Mouse (Mus musculus): ENCODE measurements at regions not wholly inside any gene's neighbourhood (a gene's known extent, or its start where the extent isn't known, plus 50 kb on each side); places are given as distances from the start of the nearest gene placed in this dataset.

GRCm38 (mm10) chr3:137790340-137790739, 73.9 kb upstream of the H2afz start:
- no peak for DNase-seq (ENCODE audit: low read depth in 3 of 3, low spot score in 3 of 3)
- no peak for ATAC-seq (ENCODE audit: insufficient read depth)
- no peak overlapping the region for H3K4me3 ChIP-seq (ENCODE audit: insufficient read depth in 1 of 2, low read depth in 2 of 2, low read length in 2 of 2)
- TF ChIP-seq EP300 (IDR thresholded peaks at IDR 0.05; ENCODE audit: low read depth), result no peak
- no peak for TF ChIP-seq CTCF (IDR thresholded peaks at IDR 0.05; ENCODE audit: low read depth)
- H3K4me2 ChIP-seq (ENCODE audit: low read depth), result no peak overlapping the region
- no peak overlapping the region for H3K27ac ChIP-seq
- no peaks in the 10 kb centered on the region for H3K4me1 ChIP-seq (replicated peaks; ENCODE audit: control insufficient read depth in 2 of 2, insufficient read depth in 2 of 2, low read length in 1 of 2)
- H3K36me3 ChIP-seq (replicated peaks; ENCODE audit: control insufficient read depth, insufficient read depth, low read depth), result no peaks in the 10 kb centered on the region
- H3K27me3 ChIP-seq (ENCODE audit: control insufficient read depth, insufficient read depth, low read length), result no peaks in the 10 kb centered on the region
- whole genome bisulfite sequencing (ENCODE audit: insufficient replicate concordance), result 75% methylated on average over 7 of the region's 7 CpGs
- H3K9me3 ChIP-seq (ENCODE audit: control insufficient read depth, low read length), result no peaks in the 10 kb centered on the region
- H3K9ac ChIP-seq (replicated peaks), result no peak overlapping the region

GRCm38 (mm10) chr3:137795754-137796315, 68.5 kb upstream of the H2afz start:
- no peaks in the 10 kb centered on the region for H3K27me3 ChIP-seq (ENCODE audit: control insufficient read depth, insufficient read depth, low read length)
- WGBS (ENCODE audit: insufficient replicate concordance), result 65% methylated on average over 7 of the region's 7 CpGs
- H3K9me3 ChIP-seq (ENCODE audit: control insufficient read depth, low read length), result no peaks in the 10 kb centered on the region
- ATAC-seq (ENCODE audit: insufficient read depth), result no peak
- no peak overlapping the region for H3K27ac ChIP-seq
- no peak overlapping the region for H3K4me2 ChIP-seq (ENCODE audit: low read depth)
- H3K4me1 ChIP-seq (replicated peaks; ENCODE audit: control insufficient read depth in 2 of 2, insufficient read depth in 2 of 2, low read length in 1 of 2), result no peaks in the 10 kb centered on the region
- no peaks in the 10 kb centered on the region for H3K36me3 ChIP-seq (replicated peaks; ENCODE audit: control insufficient read depth, insufficient read depth, low read depth)
- no peak for TF ChIP-seq CTCF (IDR thresholded peaks at IDR 0.05; ENCODE audit: low read depth)
- TF ChIP-seq EP300 (IDR thresholded peaks at IDR 0.05; ENCODE audit: low read depth), result no peak
- no peak for DNase-seq (ENCODE audit: low read depth in 3 of 3, low spot score in 3 of 3)
- no peak overlapping the region for H3K4me3 ChIP-seq (ENCODE audit: insufficient read depth in 1 of 2, low read depth in 2 of 2, low read length in 2 of 2)
- no peak overlapping the region for H3K9ac ChIP-seq (replicated peaks)

GRCm38 (mm10) chr3:137798769-137799168, 65.5 kb upstream of the H2afz start:
- DNase-seq (ENCODE audit: low read depth in 3 of 3, low spot score in 3 of 3) (no peak), ATAC-seq (ENCODE audit: insufficient read depth) (no peak)
- no peaks in the 10 kb centered on the region for H3K9me3 ChIP-seq (ENCODE audit: control insufficient read depth, low read length)
- H3K4me2 ChIP-seq (ENCODE audit: low read depth), result no peak overlapping the region
- no peaks in the 10 kb centered on the region for H3K36me3 ChIP-seq (replicated peaks; ENCODE audit: control insufficient read depth, insufficient read depth, low read depth)
- H3K9ac ChIP-seq (replicated peaks), result no peak overlapping the region
- TF ChIP-seq CTCF (IDR thresholded peaks at IDR 0.05; ENCODE audit: low read depth) (no peak), EP300 (IDR thresholded peaks at IDR 0.05; ENCODE audit: low read depth) (no peak)
- 53% methylated on average over 4 of the region's 4 CpGs for WGBS (ENCODE audit: insufficient replicate concordance)
- H3K27ac ChIP-seq, result no peak overlapping the region
- no peak overlapping the region for H3K4me3 ChIP-seq (ENCODE audit: insufficient read depth in 1 of 2, low read depth in 2 of 2, low read length in 2 of 2)
- H3K27me3 ChIP-seq (ENCODE audit: control insufficient read depth, insufficient read depth, low read length), result no peaks in the 10 kb centered on the region
- peaks cover 0 to 8% of the 10 kb centered on the region in 2 experiments; a peak in 3 of 4 replicates for H3K4me1 ChIP-seq (replicated peaks; ENCODE audit: control insufficient read depth in 2 of 2, insufficient read depth in 2 of 2, low read length in 1 of 2)

- H3K36me3 ChIP-seq (replicated peaks; ENCODE audit: control insufficient read depth, insufficient read depth, low read depth), result no peaks in the 10 kb centered on the region
- ATAC-seq (ENCODE audit: insufficient read depth) (no peak), DNase-seq (ENCODE audit: low read depth in 3 of 3, low spot score in 3 of 3) (peak in 1 of 3 experiments; percentile 9)
- WGBS (ENCODE audit: insufficient replicate concordance), result 34% methylated on average over 6 of the region's 6 CpGs
- H3K9me3 ChIP-seq (ENCODE audit: control insufficient read depth, low read length), result no peaks in the 10 kb centered on the region
- no peak overlapping the region for H3K4me2 ChIP-seq (ENCODE audit: low read depth)
- H3K9ac ChIP-seq (replicated peaks), result no peak overlapping the region
- H3K4me3 ChIP-seq (ENCODE audit: insufficient read depth in 1 of 2, low read depth in 2 of 2, low read length in 2 of 2), result no peak overlapping the region
- peaks cover 0 to 8% of the 10 kb centered on the region in 2 experiments; a peak in 3 of 4 replicates for H3K4me1 ChIP-seq (replicated peaks; ENCODE audit: control insufficient read depth in 2 of 2, insufficient read depth in 2 of 2, low read length in 1 of 2)
- H3K27ac ChIP-seq, result no peak overlapping the region
- H3K27me3 ChIP-seq (ENCODE audit: control insufficient read depth, insufficient read depth, low read length), result no peaks in the 10 kb centered on the region
- no peak for TF ChIP-seq EP300 (IDR thresholded peaks at IDR 0.05; ENCODE audit: low read depth)
- TF ChIP-seq CTCF (IDR thresholded peaks at IDR 0.05; ENCODE audit: low read depth), result no peak
These were observed 62.8 kb upstream of the H2afz start for GRCm38 (mm10) chr3:137801402-137802020.

- no peak for TF ChIP-seq CTCF (IDR thresholded peaks at IDR 0.05; ENCODE audit: low read depth)
- no peak overlapping the region for H3K9ac ChIP-seq (replicated peaks)
These were observed 56.9 kb upstream of the H2afz start for GRCm38 (mm10) chr3:137807423-137807822.

More at GRCm38 (mm10) chr3:137807423-137807822, 56.9 kb upstream of the H2afz start:
- Histone ChIP-seq H3K9me3 (ENCODE audit: control insufficient read depth, low read length) (no peaks in the 10 kb centered on the region), H3K27ac (no peak overlapping the region), H3K27me3 (ENCODE audit: control insufficient read depth, insufficient read depth, low read length) (no peaks in the 10 kb centered on the region), H3K4me1 (replicated peaks; ENCODE audit: control insufficient read depth in 2 of 2, insufficient read depth in 2 of 2, low read length in 1 of 2) (peaks cover 0 to 3% of the 10 kb centered on the region in 2 experiments; a peak in 2 of 4 replicates), H3K4me2 (ENCODE audit: low read depth) (no peak overlapping the region), H3K4me3 (ENCODE audit: insufficient read depth in 1 of 2, low read depth in 2 of 2, low read length in 2 of 2) (no peak overlapping the region), H3K36me3 (replicated peaks; ENCODE audit: control insufficient read depth, insufficient read depth, low read depth) (no peaks in the 10 kb centered on the region)
- ATAC-seq (ENCODE audit: insufficient read depth) (no peak), DNase-seq (ENCODE audit: low read depth in 3 of 3, low spot score in 3 of 3) (no peak)
- 13% methylated on average over 1 of the region's 1 CpGs for WGBS (ENCODE audit: insufficient replicate concordance)

Data from liver, embryonic 14.5 days (tissue).